Mouse (Mus musculus) liver, embryonic 13.5 days (tissue): ENCODE data around the gene Abcf2. TPM values are rescaled to one million over a fixed set of nuclear protein-coding genes. Genes with fewer than 3 reads are reported as not detected.

Experiments used
- ATAC-seq: fragments of 200-750 bp; cut with Nextera tagmentation; 2 replicates; pipeline ENCODE4 v1.8.0; 2017; ENCODE audit warnings: low read depth, mild to moderate bottlenecking, moderate number of reproducible peaks, moderate library complexity
- DNase-seq: peaks from one replicate; pipeline ENCODE4 v3.0.0; 2022
- H3K27ac ChIP-seq: fragments of 300-500 bp; sonication (generic); 2 replicates; pipeline ENCODE4 v1.5.1; 2015; ENCODE audit warnings: moderate library complexity, mild to moderate bottlenecking, inconsistent platforms
- H3K27me3 ChIP-seq: fragments of 300-500 bp; sonication (generic); 2 replicates; pipeline ENCODE4 v1.6.1; 2015; ENCODE audit warnings: mild to moderate bottlenecking, inconsistent platforms
- H3K36me3 ChIP-seq: fragments of 300-500 bp; sonication (generic); 2 replicates; pipeline ENCODE4 v1.6.1; 2015; ENCODE audit warnings: mild to moderate bottlenecking, inconsistent platforms
- H3K4me1 ChIP-seq: fragments of 300-500 bp; sonication (generic); replicated peaks from 2 replicates; pipeline ENCODE4 v1.6.1; 2015; ENCODE audit warnings: inconsistent platforms
- H3K4me2 ChIP-seq: fragments of 300-500 bp; sonication (generic); 2 replicates; pipeline ENCODE4 v1.6.1; 2015; ENCODE audit warnings: inconsistent platforms, mild to moderate bottlenecking, moderate library complexity
- H3K4me3 ChIP-seq: fragments of 300-500 bp; sonication (generic); replicated peaks from 2 replicates; pipeline ENCODE4 v1.5.1; 2015; ENCODE audit warnings: mild to moderate bottlenecking, inconsistent platforms
- H3K9ac ChIP-seq: fragments of 300-500 bp; sonication (generic); 2 replicates; pipeline ENCODE4 v1.6.1; 2015; ENCODE audit warnings: mild to moderate bottlenecking, inconsistent platforms
- H3K9me3 ChIP-seq: fragments of 300-500 bp; sonication (generic); replicated peaks from 2 replicates; pipeline ENCODE4 v1.6.1; 2016; ENCODE audit warnings: inconsistent platforms
- WGBS: fragments of 180-500 bp; shearing (Covaris S2); methylation state at CpG from one replicate; pipeline ENCODE4 v1.1.7; 2015; ENCODE audit not compliant: insufficient replicate concordance; 5-methylcytosine and 5-hydroxymethylcytosine counted together
- polyA plus RNA-seq: library from polyadenylated mRNA; unstranded; fragments of >200 nt; fragmentation: Nextera tagmentation; extraction: Ambion mirVana; gene quantifications from 2 replicates; pipeline ENCODE4 v1.2.1, GENCODE M21; 2015

Gene Abcf2
- polyA plus RNA-seq, 1 experiment from 2014 or later = 72.6 TPM

DNA sequence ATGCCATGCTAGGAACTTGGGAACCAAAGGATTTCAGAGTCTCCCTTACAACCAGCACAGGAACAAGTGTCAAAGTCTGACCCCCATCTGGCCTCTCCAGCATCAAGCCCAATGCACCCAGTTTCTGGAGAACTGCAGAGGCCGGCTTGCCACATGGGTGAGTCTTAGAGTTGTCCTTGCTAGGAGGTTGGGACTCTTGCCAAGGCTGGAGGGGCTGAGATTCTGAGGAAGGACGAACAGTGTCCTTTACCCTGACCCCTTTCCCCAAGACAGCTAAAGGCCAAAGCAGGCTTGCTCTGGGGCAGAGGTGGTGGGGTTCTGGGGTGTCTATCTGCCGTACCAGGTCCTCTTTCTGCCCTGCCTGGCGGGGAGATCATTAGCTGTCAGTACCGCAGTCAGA is 40.8 kb downstream of the Abcf2 start:
- 70% methylated on average over 5 of the region's 5 CpGs for WGBS
- peaks cover 46% of the 10 kb centered on the region for H3K27me3 ChIP-seq
- no peak overlapping the region for H3K27ac ChIP-seq
- peaks cover 11% of the 10 kb centered on the region for H3K4me1 ChIP-seq
- no peaks in the 10 kb centered on the region for H3K36me3 ChIP-seq
- no peak overlapping the region for H3K9ac ChIP-seq
- no peak overlapping the region for H3K4me2 ChIP-seq
- H3K9me3 ChIP-seq = no peaks in the 10 kb centered on the region
- no peak for ATAC-seq
- DNase-seq = no peak
- no peak overlapping the region for H3K4me3 ChIP-seq

DNA sequence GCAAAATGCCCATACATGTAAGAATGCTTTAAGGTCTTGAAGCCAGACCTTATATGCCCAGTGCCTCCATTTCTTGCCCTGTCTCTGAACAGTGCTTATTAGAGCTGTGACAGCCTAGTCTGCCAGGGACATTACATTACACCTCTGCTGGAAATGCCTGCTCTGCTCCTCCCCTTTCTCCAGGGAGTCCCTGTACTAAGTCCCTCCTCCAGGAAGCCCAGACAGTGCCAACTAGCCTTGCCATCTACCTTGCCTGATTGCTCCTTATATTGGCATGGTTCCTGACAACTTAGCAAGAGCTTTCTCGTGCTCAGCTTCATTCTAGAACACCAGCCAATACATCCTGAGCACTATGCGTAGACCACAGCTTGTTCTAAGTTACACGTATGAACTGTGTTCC is 41.5 kb downstream of the Abcf2 start:
- H3K9me3 ChIP-seq = no peaks in the 10 kb centered on the region
- H3K4me2 ChIP-seq = no peak overlapping the region
- H3K9ac ChIP-seq = no peak overlapping the region
- ATAC-seq (no peak), DNase-seq (no peak)
- peaks cover 4% of the 10 kb centered on the region; the same call in 1 of the 2 replicates for H3K4me1 ChIP-seq
- no peak overlapping the region for H3K27ac ChIP-seq
- H3K4me3 ChIP-seq = no peak overlapping the region
- 58% methylated on average over 3 of the region's 3 CpGs for WGBS
- no peaks in the 10 kb centered on the region for H3K36me3 ChIP-seq
- peaks cover 54% of the 10 kb centered on the region for H3K27me3 ChIP-seq

DNA sequence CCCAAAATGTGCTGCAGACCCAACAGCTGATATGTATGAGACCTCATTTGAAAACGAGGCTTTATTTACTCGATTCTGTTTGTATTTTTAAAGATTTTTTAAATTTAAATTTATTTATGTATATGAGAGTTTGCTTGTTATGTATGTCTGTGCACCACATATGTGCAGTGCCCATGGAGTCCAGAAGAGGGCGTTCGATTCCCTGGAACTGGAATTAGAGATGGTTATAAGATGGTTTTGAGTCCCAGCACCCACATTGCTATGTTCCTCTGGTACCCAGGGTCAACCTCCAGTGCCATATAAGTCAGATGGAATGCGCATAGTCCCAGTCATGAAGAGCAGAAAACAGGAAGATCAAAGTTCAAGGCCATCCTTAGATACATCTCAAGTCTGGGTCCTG is 43.0 kb downstream of the Abcf2 start:
- no peak for ATAC-seq
- Histone ChIP-seq H3K9ac (no peak overlapping the region), H3K27ac (no peak overlapping the region), H3K4me1 (no peaks in the 10 kb centered on the region; the same call in 1 of the 2 replicates), H3K4me2 (no peak overlapping the region), H3K4me3 (no peak overlapping the region), H3K9me3 (no peaks in the 10 kb centered on the region), H3K36me3 (no peaks in the 10 kb centered on the region), H3K27me3 (peaks cover 62% of the 10 kb centered on the region)
- no peak for DNase-seq
- WGBS = 34% methylated on average over 5 of the region's 5 CpGs

DNA sequence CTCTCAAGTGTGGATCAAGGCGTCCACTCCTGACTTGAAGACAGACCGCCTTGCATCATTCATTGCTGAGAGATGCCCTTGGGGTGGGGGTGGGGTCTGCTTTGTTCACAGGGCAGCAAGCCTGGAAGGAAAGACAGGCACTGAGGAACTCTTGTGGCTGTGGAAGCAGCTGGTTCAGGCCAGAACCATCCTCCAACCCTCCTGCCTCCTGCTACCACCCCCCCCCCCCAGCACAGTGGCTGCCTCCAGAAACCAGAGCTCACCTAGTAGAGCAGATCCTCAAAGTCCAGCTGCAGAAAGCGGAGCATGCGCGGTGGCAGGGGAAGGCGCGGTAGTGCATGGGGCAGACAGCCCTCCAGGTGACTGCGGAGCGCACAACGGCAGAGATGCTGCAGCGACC is 43.9 kb downstream of the Abcf2 start:
- 46% methylated on average over 11 of the region's 11 CpGs for WGBS
- H3K4me1 ChIP-seq = no peaks in the 10 kb centered on the region; the same call in 1 of the 2 replicates
- no peak overlapping the region for H3K4me3 ChIP-seq
- H3K9me3 ChIP-seq = no peaks in the 10 kb centered on the region
- DNase-seq (no peak), ATAC-seq (no peak)
- H3K27me3 ChIP-seq = peaks cover 68% of the 10 kb centered on the region
- H3K27ac ChIP-seq = no peak overlapping the region
- no peak overlapping the region for H3K9ac ChIP-seq
- no peaks in the 10 kb centered on the region for H3K36me3 ChIP-seq
- no peak overlapping the region for H3K4me2 ChIP-seq

DNA sequence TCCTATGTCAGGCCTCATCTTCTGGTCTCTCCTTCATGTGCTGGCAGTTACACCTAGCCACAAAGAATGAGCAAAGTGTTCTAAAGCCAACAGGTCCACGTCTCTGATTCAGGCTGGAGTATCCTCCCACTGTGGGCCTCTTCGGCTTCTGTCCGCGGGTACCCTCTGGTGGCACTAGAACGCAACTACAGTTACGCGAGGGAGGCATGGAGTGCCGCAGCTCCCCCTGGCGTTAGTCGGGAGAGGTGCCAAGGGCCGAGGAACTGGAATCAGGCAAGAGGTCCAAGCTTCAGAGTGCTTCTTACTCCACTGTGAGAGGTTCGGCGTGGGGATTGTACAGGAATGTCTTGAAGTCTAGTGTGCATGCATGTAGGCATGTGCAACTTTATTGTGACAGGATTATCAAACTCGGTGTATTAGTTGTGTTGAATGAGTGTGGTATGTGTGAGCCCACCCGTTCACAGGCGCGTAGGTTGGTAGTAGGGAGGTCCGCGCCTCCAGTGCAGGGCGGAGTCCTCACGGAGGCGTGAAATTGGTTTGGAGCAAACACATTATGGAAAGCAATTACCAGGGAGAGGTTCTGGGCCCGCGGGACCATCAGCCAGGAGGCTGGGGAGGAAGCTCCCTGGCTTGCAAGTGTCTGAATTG is 47.1 kb downstream of the Abcf2 start:
- peaks cover 8% of the 10 kb centered on the region for H3K4me1 ChIP-seq
- no peak overlapping the region for H3K27ac ChIP-seq
- H3K4me3 ChIP-seq = no peak overlapping the region
- WGBS = 14% methylated on average over 24 of the region's 24 CpGs
- DNase-seq (peak; percentile 74), ATAC-seq (peak; percentile 55)
- H3K9me3 ChIP-seq = no peaks in the 10 kb centered on the region
- no peak overlapping the region for H3K4me2 ChIP-seq
- no peaks in the 10 kb centered on the region for H3K36me3 ChIP-seq
- no peak overlapping the region for H3K9ac ChIP-seq
- H3K27me3 ChIP-seq = peaks cover 84% of the 10 kb centered on the region

DNA sequence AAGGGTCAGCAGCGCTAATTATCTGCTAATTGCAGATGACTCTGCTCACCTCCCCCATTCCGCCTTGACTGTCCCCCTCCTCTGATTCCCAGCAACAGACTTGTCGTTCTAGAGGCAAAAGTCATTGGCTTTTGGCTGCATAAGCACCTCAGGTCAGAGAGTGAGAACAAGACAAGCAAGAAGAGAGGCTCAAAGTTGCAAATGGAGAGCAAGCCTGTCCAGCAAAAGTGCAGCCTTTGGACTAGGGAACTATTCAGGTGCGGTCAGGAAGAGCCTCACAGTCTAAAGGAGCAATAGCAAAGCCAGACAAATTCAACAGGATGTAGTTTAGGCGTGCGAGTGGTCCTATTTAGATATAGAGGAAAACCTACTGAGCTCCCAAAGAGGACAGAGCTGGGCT is 49.5 kb downstream of the Abcf2 start:
- no peak overlapping the region for H3K4me2 ChIP-seq
- ATAC-seq = no peak
- H3K27ac ChIP-seq = no peak overlapping the region
- peaks cover 98% of the 10 kb centered on the region for H3K27me3 ChIP-seq
- DNase-seq = no peak
- H3K4me1 ChIP-seq = peaks cover 8% of the 10 kb centered on the region
- WGBS = 18% methylated on average over 6 of the region's 6 CpGs
- no peak overlapping the region for H3K4me3 ChIP-seq
- H3K36me3 ChIP-seq = no peaks in the 10 kb centered on the region
- H3K9me3 ChIP-seq = no peaks in the 10 kb centered on the region
- H3K9ac ChIP-seq = no peak overlapping the region

DNA sequence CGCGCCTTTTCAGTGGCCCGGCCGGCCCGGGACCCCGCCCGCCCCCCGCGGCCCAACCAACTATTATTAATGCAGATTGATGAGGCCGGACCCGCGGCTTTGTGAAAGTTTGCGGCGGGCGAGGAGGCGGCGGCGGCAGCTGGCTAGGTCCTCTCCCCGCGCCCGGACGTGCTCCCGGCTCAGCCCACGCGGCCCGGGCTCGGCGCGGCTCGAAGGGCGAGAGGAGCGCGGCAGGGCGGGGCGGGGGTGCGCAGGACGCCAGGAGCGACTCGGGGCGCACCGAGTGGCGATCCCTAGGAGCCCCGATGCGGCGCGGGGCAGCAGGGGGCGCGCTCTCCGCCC is 50.4 kb downstream of the Abcf2 start, which contains the start of gene Gbx1:
Gene Gbx1, minus strand, starts transcription at position 314 of the 342 bp plus-strand sequence.
- Histone ChIP-seq H3K27ac (no peak within 1 kb of the TSS), H3K36me3 (no peaks in the 10 kb centered on the region), H3K4me2 (peak within 1 kb of the TSS; percentile 56), H3K27me3 (peaks cover 99% of the 10 kb centered on the region), H3K4me3 (peak within 1 kb of the TSS; percentile 40), H3K9ac (no peak within 1 kb of the TSS), H3K9me3 (no peaks in the 10 kb centered on the region), H3K4me1 (peaks cover 8% of the 10 kb centered on the region)
- ATAC-seq = no peak
- DNase-seq = no peak
- WGBS = 2% methylated on average over 29 of the region's 49 CpGs

DNA sequence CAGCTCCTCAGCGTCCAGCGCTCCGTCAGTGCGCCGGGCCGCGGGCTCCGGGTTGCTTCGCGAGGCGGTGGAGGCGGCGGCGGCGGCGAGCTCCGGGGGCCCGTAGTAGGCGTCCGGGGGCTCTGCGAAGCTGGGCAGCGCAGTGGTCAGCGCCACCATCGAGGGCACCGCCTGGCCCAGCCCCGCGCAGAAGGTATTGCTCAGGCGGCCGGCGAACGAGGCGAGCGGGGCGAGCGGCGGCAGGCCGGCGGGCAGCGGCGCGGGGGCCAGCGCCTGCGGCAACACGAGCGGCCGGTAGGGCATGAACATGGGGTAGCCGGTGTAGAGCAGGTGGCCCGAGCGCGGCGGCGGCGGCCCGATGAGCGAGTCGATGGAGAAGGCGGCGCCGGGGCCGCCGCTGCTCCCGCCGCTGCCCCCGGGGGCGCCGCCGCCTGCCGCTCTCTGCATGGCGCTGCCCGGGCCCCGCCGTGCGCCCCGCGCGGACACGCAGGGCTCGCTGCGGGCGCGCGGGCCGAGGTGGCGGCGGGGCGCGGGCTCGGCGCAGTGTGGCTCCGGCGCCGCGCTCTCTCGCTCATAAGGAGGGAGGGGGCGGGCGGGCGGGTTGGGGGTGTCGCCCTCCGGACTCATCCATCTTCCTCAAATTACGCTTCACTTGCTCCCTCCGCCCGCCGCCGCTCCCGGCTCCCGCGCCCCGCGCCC is 50.9 kb downstream of the Abcf2 start:
- WGBS = 1% methylated on average over 52 of the region's 109 CpGs
- Histone ChIP-seq H3K27me3 (peaks cover 99% of the 10 kb centered on the region), H3K27ac (no peak overlapping the region), H3K9me3 (no peaks in the 10 kb centered on the region), H3K4me3 (peak overlapping the region; percentile 40), H3K4me1 (peaks cover 8% of the 10 kb centered on the region), H3K36me3 (no peaks in the 10 kb centered on the region), H3K9ac (no peak overlapping the region), H3K4me2 (peak overlapping the region; percentile 56)
- no peak for ATAC-seq
- no peak for DNase-seq

DNA sequence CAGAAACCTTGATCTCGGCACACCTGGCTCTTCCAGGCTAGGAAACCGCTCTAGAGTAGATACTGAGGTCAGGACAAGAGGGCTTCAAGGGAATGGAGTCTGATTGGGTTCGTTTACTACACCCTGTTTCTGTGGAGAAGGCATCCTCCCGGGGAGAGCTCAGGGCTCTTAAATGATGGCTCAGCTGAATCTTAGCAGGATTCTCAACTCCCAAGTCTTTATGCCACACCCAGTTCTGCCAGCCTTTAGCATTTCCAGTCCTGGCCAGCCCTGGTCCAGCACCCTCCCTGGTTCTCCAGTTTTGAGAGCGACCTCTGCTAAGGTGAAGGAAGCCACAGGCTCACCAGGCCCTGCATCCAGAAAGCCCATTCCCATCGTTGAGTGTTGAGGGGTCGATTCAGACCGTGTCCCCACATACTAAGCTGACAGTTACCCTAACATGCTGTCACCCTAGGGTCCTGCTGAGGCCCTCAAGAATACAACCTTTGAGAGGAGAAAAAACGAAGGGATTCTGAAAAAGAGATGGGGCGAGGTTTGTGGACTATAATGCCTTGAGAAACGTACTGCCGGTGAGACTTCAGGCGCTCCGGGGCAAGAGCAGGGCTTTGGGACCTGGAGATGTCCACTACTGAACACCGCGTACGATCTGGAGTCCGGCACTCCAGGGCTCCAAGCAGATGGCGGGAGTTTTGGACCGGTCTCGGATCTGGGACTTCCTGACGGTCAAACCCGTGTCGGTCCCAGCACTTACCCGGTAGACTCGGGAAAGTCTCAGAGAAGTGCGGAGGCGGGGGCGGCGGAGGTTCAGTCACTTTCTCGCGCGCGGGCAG is 51.7 kb downstream of the Abcf2 start:
- Histone ChIP-seq H3K4me2 (peak overlapping the region; percentile 56), H3K9me3 (no peaks in the 10 kb centered on the region), H3K4me1 (peaks cover 8% of the 10 kb centered on the region), H3K27ac (no peak overlapping the region), H3K27me3 (peaks cover 94% of the 10 kb centered on the region), H3K36me3 (no peaks in the 10 kb centered on the region), H3K4me3 (peak overlapping the region; percentile 40; the same call in 1 of the 2 replicates), H3K9ac (no peak overlapping the region)
- DNase-seq (no peak), ATAC-seq (no peak)
- WGBS = 6% methylated on average over 34 of the region's 34 CpGs

DNA sequence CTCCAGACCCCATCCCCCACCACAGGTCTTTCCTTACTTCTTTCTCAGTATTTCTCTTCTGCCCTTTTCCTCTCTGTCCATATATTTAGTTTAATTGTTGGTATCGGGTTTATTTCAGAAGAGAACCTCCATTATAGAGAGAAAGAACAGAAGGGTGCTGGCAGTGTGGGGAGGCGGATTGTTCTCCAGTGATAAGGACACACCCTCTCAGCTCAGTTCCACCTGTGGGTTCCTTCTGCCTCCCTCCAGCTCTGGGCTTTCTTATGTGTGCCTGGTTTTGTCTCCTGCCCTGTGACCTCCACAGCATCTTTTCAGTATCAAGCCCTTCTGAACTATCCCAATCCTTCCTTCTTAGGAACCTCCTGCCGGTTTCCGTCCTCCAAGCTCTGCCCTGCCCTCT is 52.7 kb downstream of the Abcf2 start:
- no peaks in the 10 kb centered on the region for H3K36me3 ChIP-seq
- no peak for ATAC-seq
- peaks cover 8% of the 10 kb centered on the region for H3K4me1 ChIP-seq
- no peak overlapping the region for H3K27ac ChIP-seq
- WGBS = 7% methylated on average over 4 of the region's 4 CpGs
- H3K4me2 ChIP-seq = no peak overlapping the region
- H3K9ac ChIP-seq = no peak overlapping the region
- peaks cover 91% of the 10 kb centered on the region for H3K27me3 ChIP-seq
- no peak for DNase-seq
- no peaks in the 10 kb centered on the region for H3K9me3 ChIP-seq
- no peak overlapping the region for H3K4me3 ChIP-seq

DNA sequence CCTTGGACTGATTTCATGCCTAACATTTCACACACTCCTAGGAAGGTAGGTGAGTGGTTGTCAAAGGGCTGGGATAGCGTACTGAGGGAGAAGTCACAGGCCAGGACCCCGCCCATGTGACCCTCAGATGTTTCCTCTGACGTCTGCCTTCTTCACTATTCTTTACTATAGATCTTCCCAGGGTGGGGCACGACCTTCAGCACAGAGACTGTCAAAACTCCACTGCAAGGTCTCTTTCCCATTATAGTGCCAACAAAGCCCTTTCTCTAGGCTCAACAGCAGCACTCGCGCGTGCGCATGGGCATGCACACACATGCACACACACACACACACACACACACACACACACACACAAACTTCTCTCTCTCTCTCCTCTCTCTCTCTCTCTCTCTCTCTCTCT is 53.5 kb downstream of the Abcf2 start:
- Histone ChIP-seq H3K4me1 (peaks cover 8% of the 10 kb centered on the region), H3K36me3 (no peaks in the 10 kb centered on the region), H3K9me3 (no peaks in the 10 kb centered on the region), H3K9ac (no peak overlapping the region), H3K4me2 (no peak overlapping the region), H3K4me3 (no peak overlapping the region), H3K27ac (no peak overlapping the region), H3K27me3 (peaks cover 88% of the 10 kb centered on the region)
- no peak for ATAC-seq
- DNase-seq = no peak
- WGBS = 47% methylated on average over 8 of the region's 8 CpGs
